Mouse (Mus musculus) gastrocnemius, postnatal 4 days (tissue): ENCODE results near the gene Tmem30b. TPM values are rescaled to one million over a fixed set of nuclear protein-coding genes. Genes with fewer than 3 reads are reported as not detected.
"Not testable (repeated sequence)": the region's sequence is repeated elsewhere in the genome, so short reads cannot be mapped to it uniquely, and the experiment has no call there.

Source experiments
- DNase-seq, 2 experiments: peaks; one replicate each; pipeline ENCODE4 v3.0.0; 2021 to 2022; ENCODE audit warnings: low spot score in 2 of 2, mixed read lengths in 2 of 2
- total RNA-seq, 2 experiments: library from RNA; stranded (reverse); gene quantifications; 2 replicates each; pipeline ENCODE4 v1.2.3; 2021

Gene Tmem30b
- total RNA-seq, 2 experiments from 2014 or later, result 2.0 to 2.2 TPM

DNA sequence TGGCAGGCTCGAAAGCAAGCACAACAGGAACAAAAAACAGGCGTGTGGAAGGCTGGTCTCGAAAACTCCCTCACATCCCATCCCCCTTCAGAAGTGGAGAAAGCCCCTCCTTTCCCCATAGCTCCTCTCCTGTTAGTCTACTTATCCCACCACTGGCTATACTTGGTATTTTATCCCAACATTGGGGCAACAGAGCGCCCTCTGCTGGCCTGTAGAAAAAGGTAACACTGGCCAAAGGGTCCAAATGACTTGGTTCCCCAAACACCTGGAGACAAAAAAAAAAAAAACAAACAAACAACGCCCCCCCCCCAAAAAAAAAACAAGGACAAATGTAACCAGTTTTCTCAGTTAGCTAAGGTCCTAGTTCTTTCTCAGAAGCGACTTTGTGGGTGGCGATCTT is 13.9 kb upstream of the Tmem30b start:
- no peak for DNase-seq

GRCm38 (mm10) chr12:73558525-73559195 is 12.5 kb upstream of the Tmem30b start:
- DNase-seq, result no peak

- peak; percentile 61 to 78 for DNase-seq
These were observed 8.0 kb upstream of the Tmem30b start for GRCm38 (mm10) chr12:73554155-73554554.

DNA sequence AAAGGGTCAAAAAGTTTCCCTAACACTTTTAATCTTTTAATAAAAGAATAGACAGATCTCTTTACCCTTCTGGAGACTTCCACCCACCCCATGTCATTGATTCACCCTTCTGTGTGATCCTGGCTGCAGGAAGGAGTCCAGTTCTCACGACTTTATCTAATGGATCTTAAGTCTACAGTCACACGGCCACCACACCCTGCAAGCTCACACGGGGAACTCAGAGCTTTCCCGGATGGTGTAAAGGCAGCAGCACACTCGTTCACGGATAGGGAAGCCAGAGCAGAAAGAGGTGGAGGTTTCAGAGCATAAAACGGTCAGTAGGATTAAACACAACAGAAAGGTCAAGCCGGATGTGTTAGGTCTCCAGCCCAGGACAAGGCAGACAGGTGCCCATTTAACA is 2.1 kb upstream of the Tmem30b start:
- no peak for DNase-seq

DNA sequence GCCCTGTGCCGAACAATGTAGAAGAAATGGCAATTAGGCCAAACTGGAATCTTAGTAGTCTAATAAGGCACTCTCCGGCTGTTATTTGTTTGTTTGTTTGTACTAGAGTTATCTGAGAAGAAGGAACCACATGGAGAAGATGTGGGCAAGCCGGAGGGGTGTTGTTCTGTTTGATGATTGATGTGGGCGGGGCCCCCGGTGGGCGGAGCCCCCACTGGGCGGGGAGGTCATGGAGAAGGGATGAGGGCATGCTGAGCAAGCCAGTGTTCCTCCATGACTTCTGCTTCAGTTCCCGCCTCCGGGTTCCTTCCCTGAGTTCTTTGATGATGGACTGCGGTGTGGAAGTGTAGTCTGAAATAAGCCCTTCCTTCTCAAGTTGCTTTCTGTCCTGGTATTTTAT is 1.5 kb upstream of the Tmem30b start:
- no peak for DNase-seq

DNA sequence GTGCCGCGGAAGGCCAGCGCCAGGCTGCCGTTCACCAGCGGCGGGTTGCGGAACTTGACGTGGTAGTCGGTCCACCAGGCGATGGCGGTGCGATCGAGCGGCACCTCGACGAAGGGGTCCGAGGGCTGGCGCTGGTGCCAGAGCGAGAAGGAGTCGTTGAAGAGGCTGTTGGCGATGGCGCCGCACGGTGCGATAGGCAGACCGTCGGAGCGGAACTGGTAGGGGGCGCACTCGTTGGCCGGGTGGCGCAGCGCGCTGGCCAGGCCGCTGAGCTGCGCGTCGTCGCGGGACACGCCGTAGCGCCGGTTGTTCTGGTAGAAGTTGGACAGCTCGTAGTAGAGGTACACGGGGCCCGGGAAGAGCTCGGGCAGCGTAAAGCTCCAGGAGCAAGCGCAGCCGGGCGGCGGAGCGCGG is 513 bp downstream of the Tmem30b start:
- peak; percentile 48 to 69 for DNase-seq

DNA sequence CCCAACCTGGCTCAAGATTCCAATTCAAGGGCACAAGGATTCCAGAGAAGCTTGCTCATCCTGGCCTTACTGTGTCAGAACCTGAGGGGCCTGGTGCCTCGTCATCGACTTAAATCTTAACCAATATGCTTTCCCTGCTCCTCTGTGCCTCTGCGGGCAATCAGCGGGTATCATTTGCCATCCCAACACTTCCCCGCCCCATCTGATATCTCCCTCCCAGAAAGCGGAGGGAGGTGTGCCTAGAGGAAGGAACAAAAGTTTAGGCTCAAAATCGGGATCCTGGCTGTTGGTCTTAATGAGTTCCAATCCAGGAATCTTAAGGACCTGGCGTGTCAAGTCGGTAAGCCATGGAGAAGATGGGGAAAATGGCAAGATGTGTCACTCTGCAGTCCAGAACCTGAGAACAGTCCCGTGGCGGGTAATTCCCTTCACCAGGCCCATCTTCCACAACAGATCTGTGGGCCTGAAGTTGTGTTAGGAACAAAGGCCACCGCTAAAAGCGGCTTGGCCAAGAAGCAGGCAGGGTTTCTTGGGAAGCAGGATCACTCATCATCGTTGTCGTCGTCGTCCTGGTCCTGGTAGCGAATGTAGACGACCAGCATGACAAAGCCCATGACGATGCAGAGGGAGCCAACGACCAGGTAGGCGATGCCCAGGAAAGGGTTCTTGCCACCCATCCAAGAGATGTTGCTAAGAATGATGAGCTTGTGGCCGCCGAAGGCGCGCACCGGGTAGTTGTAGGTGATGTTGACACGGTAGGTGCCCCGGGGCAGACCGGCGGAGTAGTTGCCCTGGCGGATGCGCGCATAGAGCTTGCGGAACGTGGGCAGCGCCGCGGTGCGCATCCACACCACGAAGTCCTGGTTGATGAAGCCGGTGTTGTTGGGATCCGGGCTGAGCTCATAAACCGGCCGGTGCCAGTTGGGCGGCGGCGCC is 1.2 kb downstream of the Tmem30b start:
- DNase-seq, result no peak

GRCm38 (mm10) chr12:73543191-73543590 is 3.0 kb downstream of the Tmem30b start:
- no peak for DNase-seq

DNA sequence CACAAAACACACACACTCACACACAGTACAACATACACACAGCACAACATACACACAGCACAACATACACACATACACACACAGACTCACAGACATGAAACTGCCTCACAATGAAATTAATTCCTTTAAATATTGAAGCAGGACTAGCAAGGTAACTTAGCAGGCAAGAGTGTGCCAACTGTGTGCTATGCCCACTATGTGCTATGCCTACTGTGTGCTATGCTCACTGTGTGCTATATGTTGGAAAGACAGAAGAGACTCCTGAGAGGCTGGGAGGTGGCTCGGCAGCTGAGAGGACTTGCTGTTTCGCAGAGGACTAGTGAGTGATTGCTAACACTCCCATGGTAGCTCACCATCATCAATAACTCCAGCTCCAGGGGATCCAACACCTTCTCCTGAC is 5.8 kb downstream of the Tmem30b start:
- no peak for DNase-seq

GRCm38 (mm10) chr12:73539151-73539550 is 7.0 kb downstream of the Tmem30b start:
- DNase-seq, result no peak

DNA sequence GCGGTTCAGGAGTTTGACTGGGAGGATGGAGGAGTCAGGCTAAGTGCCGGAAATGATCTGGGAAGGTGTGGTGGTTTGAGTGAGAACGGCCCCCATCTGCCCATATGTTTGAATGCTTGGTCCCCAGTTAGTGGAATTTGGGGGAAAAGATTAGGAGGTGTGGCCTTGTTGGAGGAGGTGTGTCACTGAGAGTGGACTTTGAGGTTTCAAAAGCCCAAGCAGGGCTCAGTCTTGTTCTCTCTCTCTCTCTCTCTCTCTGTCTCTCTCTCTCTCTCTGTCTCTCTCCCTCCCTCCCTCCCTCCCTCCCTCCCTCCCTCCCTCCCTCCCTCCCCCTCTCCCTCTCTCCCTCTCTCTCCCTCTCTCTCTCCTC is 8.1 kb downstream of the Tmem30b start:
- DNase-seq, result not testable (repeated sequence)

- DNase-seq, result no peak
These were observed 8.6 kb downstream of the Tmem30b start for GRCm38 (mm10) chr12:73537499-73538138.

- peak in 1 of 2 experiments; percentile 45 for DNase-seq
These were observed 11.6 kb downstream of the Tmem30b start for GRCm38 (mm10) chr12:73534591-73534990.

GRCm38 (mm10) chr12:73531889-73532479 is 14.2 kb downstream of the Tmem30b start:
- DNase-seq, result peak in 1 of 2 experiments; percentile 37

GRCm38 (mm10) chr12:73529590-73529989 is 16.6 kb downstream of the Tmem30b start:
- no peak for DNase-seq

DNA sequence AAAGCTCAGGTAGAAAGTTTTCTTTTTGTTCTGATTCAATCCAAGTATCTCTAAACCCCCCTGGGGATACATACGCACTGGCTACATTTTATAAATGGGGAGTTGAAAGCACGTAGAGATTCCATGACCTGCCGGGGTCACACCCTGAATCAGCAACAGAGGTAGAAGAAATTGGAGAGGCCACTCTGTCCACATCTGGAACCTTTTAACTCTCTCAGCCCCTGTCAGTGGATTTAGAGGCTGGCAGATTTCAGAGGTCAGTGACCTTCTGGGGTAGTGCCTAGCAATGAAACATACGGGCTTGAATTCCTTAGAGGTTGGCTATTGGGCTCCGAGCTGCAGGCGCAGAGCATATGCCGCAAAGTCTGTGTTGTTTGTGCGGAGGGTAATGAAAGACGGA is 17.1 kb downstream of the Tmem30b start:
- no peak for DNase-seq

- DNase-seq, result not testable (repeated sequence)
These were observed 18.1 kb downstream of the Tmem30b start for GRCm38 (mm10) chr12:73528142-73528541.

DNA sequence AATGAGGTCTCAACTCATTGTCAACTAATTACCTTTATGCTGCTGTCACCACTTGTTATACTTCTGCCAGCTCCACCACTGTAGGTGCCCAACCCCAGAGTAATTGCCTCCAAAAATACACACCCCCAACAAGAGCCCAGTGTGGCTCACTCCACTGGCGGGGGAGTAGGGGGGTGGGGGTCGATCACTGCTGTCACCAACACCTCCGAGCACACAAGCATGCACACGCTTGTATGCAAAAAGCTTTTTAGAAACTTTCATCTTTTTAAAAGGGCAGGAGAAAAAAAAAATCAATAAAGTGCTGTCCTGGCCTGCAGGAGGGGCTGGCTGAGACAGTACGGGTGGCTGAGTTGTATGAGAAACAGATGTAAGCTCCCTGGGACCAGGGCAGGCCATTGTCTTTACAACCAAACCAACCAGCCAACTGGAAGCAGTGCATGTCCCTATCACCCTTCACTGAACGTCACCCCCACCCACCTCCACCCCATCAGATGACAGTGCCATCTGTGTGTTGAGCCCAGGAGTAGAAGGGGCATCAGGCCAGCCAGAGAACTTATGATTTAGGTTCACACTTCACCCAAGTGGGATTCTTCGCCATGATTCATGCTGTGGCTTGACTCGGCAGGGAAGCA is 20.8 kb downstream of the Tmem30b start:
- DNase-seq, result no peak

DNA sequence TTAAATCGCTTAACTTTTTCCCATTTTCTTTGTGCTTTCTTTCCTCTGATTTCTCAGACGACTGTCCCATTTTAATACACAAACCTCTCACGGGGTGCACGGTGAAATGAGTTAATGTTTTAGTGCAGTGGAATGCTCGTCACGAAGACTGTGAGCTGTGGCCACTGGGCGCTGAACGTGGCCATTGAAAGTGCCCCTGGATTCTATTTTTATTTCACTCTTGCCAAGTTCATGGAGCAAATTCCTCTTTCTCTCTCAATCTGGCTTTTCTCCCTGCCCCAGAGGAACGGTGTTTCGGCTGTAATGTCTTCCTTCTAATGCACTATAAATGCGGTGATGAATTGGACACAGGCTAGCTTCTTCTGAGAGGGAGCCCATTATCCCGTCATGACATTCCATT is 23.1 kb downstream of the Tmem30b start:
- no peak for DNase-seq

DNA sequence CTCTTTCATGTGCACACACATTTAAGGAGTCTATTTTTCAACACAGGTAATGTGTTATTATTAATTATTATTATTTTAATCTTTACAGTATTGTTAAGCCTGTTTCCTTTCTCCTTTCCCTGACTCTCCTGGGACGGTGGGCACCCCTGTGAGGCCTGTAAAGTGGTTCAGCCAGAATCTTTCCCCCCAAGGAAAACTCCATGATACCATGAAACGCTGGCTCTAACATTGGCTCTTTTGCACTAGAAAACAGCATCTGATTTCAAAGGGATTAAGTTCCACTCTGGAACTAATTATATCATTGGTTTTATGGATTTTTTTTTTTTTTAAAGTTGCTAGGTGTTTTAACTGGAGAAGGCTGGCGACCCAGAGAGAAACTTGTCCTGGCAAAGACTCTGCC is 24.2 kb downstream of the Tmem30b start:
- no peak for DNase-seq

- no peak for DNase-seq
These were observed 24.9 kb downstream of the Tmem30b start for GRCm38 (mm10) chr12:73521238-73521841.
